Mouse (Mus musculus) thymus, postnatal 4 days (tissue): ENCODE results near the gene Fgd2.
"Not testable (repeated sequence)": the region's sequence is repeated elsewhere in the genome, so short reads cannot be mapped to it uniquely, and the experiment has no call there.

Experiments
- DNase-seq: peaks from one replicate; pipeline ENCODE4 v3.0.0; 2021

Gene Fgd2

DNA sequence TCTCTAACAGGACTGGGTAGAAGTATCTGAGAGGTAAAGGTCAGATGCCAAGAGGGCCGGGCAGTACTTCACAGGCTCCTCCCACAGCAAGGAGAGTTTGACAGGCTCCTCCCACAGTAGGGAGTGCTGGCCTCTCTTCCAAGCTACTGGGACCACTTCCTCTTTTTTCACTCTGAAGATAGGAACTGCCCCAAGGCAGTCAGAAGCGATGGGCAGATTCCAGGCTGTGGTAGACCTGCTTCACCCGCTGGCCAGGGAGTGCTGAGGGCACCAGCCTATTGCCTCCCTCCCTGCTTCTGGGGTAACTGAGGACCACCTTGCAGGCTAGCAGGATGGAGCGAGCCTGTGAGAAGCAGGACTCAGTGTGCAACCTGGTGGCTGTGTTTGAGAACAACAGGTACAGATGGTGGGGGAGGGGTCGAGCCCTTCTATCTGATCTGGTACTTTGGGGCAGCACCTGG, at the start of gene Fgd2:
Gene Fgd2, plus strand, starts transcription at position 154 of the 461 bp plus-strand sequence.
- DNase-seq, result peak; percentile 60

DNA sequence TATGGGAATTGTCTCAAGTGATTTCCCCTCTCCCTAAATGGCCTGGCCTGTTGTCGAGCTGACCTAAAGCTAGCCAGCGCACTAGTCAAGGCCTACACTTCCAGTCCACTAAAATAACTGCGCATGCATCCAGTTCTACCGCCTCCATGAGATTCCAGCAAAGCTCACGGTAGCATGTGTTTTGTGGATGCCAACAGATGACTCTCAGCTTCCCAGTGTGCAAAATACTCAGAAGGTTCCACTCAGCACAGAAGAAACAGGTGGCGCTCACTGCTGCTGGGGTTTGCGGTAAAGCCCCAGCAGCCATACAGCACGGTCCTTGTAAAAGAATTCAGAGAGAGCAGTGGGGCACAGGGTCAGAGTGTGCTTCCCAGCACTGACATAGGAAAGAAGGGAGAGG, 49.1 kb upstream of the Fgd2 start:
- DNase-seq, result no peak

DNA sequence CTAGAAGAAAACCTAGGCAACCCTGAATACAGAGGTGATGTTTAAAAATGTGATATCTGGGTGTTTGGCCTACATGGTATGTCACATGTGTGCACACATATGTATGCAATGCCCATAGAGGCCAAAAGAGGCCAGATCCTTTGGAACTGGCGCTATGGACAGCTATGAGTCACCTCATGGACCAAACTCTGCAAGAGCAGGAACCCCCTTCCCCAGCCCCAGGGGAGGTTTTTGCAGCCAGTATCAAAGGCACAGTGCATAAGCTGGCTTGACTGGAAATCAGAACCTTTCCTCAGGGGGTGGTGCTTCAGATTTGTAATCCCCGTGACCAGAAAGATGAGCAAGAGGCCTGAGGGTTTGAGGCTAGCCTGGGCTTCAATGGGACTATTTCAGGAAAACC, 48.6 kb upstream of the Fgd2 start:
- DNase-seq, result no peak

DNA sequence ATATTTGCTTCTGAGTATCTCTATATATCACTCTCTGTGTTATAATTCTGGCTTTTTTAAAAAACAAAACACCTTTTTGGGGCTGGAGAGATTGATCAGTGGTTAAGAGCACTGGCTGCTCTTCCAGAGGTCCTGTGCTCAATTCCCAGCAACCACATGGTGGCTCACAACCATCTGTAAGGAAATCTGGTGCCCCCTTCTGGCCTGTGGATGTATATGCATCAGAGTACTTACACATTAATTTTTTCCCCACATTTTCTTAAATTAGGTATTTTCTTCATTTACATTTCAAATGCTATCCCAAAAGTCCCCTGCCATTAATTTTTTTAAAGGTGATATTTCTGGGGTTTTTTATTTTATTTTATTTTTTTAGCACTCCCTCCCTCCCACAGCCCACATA, 47.4 kb upstream of the Fgd2 start:
- DNase-seq, result peak; percentile 50

DNA sequence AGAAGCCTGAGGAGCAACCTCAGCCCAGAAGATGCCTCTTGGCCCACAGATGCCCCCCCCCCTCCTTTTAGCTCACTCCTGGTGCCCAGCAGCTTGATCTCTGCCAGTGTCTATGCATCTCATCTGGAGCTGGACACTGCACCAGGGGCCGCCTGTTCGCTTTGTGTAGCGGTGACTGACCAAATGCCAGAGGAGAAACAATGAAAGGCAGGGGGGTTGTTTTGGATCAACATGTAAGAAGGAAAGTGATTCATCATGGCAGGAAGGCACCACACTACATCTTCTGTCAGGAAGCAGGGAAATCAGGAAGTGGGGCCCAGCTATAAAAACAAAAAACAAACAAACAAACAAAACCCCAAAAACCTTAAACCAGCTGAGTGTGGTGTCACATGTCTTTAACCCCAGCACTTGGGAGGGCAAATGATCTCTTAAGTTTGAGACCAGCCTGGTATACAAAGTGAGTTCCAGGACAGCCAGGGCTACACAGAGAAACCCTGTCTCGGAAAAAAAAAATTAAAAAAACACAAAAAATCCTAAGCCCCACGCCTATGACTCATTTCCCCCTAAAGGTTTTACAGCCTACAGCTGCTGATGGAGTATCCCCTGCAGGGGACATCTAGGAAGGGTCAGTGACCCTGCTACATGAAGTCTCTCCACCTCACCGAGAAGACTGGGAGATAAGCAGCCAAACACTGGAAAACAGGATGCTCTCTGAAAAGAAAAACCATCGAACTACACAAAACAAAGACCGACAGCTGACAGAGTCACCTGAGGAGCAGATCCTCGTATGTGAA, 44.8 kb upstream of the Fgd2 start:
- DNase-seq, result no peak

DNA sequence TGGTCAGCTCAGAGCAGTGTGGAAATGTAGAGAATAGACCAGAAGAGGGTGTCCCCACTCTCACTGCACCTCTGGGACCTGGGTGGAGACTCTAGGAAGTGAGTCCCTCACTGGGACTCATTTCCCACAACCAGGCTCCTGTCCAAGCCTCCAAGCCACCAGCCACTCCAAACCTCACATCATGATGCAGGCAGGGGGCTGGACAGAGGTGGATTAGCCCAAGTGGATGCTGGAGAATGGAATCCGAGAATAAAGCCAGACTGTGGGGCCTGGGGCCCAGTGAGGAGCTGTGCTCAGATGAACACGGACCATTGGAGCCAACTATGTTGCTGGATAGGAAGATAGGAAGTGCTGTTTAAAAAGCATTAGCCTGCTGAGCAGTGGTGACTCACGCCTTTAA, 43.8 kb upstream of the Fgd2 start:
- no peak for DNase-seq

DNA sequence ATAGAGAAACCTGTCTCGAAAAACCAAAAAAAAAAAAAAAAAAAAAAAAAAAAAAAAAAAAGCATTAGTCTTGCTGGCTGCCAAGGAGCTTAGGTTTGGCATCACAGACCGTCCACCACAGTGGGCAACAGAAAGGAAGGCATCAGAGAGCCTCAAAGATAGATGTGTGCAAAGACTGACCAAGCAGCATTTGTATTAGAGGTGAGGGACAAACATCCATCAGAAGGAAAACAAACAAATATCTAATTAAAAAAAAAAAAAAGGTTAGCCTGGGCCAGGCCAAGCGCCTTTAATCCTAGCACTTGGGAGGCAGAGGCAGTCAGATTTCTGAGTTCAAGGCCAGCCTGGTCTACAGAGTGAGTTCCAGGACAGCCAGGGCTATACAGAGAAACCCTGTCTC, 43.3 kb upstream of the Fgd2 start, which contains the start of gene Pi16:
Gene Pi16, plus strand, starts transcription at position 301 of the 400 bp plus-strand sequence.
- not testable (repeated sequence) for DNase-seq

DNA sequence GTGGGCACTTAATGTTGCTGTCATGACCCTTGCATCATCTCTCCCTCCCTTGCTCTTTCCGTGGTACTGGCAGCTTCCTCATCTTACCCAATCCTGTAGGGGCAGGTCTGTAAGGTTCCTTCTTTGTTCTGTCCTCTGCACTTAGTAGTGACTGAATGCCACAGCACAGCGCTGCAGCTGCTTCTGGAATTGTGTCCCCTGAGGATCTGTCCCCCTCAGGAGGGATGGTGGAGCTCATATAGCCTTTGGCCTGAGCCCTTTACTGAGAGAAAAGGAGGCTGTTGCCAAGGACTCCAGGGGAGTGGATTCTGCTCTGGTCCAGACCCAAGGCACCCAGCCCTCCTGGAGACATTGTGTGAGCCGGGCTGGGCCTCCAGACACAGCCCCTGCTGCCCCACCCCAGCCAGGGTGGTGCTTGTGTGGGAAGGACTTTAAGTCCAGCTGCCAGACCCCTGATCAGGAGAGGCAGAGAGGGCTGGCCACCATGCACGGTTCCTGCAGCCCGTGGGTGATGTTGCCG, 41.9 kb upstream of the Fgd2 start:
- DNase-seq, result no peak

DNA sequence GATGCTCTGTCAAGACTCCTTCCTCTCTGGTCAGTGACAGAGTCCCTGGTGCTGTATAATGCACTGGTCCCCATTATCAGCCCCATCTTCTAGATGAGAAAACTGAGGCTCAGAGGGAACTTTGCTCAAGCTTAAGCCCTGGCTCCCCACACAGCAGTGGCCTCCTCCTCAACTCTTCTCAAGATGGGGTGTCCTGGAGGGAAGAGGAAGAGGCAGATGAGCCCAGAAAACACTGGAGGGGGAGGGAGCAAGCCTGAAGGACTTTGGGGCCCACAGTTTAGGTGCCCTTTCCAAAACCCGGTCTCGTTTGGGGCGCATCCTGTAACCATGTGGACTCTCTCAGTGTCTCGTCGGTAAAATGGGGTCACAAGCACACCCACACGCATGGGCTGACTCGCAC, 41.2 kb upstream of the Fgd2 start:
- DNase-seq, result no peak

DNA sequence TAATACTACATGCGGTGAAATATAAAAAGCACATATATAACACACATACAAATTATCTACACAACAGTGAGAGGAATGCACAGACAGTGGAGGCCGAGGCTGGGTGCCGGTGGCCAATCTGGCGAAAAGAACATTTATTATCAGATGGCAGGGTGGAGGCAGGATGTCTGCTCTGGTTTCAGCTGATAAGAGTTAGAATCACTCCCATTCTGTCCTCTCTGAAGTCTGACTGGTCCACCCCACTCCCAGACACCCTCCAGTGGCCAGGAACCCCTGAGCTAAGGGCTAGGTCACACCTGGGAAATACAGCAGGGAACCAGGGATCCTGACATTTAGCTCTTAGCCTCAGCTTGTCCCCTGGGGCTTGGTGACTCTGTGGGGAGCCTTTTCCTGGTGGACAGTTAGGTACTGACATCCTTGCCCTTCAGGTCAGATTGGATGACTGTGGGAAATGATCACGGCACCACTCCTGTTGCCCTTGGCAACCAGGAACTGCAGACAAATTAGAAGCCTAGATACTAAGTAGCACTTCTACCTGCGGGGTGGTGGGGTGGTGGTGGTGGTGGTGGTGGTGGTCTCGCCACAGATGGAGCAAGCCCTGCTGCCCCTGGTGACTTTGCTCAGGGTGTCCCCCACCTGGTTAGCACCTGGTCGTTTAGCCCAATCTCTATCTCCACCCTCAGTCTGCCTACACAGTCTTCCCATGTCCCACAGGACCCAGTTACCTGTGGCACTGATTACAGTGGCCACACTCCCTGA, 40.7 kb upstream of the Fgd2 start:
- DNase-seq, result no peak

DNA sequence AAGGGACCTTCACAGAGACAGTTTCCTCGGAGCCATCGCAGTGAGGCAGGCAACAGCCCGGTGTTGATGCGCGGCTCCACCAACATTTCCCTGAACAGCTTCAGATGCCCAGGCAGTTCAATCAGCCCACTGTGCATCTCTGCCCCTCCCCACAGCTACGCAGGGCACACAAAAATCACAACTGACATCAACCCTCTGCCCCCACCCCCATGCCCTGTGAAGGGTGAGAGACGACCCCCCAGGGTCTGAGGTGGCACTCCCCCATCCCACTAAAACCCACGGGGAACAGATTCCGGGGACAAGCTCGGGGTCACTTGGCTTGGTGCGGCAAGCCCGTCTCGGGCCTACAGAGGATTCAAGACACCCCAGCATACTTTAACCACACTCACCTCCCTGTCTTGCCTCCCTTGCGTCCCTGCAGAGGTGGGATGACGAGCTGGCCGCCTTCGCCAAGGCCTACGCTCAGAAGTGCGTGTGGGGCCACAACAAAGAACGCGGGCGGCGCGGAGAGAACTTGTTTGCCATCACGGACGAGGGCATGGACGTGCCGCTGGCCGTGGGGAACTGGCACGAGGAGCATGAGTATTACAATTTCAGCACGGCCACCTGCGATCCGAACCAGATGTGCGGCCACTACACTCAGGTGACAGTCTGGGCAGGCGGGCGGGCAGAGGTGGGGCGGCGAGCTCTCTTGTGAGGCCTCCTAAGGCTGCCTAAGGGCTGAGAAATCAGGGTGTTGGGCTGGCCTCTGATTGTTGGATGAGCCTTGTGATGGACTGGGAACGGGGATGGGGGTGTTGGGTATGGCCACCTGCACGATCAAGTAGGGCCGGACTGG, 38.7 kb upstream of the Fgd2 start:
- DNase-seq, result no peak

DNA sequence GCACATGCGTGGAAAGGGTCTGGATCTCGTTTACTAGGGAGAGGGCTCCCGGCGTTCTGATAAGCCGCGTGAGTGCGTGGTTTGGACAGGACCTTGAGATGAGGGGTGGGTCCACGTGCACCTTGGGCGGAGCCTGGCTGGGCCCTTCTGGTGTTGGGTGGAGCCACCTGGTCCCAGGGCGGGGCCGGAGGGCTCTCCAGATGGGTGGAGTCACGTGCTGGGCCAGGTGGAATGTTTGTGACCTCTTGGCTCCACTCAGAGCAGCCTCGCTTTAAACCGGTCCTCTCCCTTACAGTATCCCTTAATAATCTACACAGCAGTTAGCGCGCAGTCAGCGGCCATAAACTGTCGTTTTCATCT, 38.1 kb upstream of the Fgd2 start:
- no peak for DNase-seq

DNA sequence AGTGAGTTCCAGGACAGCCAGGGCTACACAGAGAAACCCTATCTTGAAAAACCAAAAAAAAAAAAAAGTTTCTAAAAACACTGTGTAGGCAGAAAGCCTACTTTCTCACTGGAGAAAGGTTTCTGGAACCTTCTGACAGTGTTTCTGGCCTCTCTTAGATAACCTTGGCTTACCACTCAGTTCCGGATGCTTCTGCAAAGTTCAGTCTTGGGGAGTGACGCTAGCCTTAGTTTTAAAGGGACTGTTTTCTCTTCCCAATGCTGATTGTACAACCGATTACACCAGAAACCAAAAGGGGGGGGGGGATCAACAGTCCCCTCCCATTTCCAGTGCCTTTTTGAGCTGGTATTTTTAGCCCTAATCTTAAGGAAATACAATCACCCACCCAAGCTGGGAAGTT, 37.1 kb upstream of the Fgd2 start:
- no peak for DNase-seq

DNA sequence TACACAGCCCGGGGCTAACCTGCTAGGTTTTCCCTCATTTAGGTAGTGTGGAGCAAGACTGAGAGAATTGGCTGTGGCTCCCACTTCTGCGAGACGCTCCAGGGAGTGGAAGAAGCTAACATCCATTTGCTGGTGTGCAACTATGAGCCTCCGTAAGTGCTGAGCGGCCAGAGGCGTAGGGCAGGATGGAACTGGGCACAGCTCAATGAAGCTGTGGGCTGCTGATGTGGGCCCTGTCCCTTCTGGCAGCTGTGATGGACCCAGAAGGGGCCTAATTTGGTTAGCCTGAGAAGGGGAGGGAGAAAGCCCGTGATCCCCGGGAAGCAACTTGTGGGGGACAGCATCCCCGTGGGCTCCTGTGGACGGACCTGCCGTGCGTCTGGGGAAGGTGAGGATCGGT, 34.9 kb upstream of the Fgd2 start:
- peak; percentile 7 for DNase-seq

DNA sequence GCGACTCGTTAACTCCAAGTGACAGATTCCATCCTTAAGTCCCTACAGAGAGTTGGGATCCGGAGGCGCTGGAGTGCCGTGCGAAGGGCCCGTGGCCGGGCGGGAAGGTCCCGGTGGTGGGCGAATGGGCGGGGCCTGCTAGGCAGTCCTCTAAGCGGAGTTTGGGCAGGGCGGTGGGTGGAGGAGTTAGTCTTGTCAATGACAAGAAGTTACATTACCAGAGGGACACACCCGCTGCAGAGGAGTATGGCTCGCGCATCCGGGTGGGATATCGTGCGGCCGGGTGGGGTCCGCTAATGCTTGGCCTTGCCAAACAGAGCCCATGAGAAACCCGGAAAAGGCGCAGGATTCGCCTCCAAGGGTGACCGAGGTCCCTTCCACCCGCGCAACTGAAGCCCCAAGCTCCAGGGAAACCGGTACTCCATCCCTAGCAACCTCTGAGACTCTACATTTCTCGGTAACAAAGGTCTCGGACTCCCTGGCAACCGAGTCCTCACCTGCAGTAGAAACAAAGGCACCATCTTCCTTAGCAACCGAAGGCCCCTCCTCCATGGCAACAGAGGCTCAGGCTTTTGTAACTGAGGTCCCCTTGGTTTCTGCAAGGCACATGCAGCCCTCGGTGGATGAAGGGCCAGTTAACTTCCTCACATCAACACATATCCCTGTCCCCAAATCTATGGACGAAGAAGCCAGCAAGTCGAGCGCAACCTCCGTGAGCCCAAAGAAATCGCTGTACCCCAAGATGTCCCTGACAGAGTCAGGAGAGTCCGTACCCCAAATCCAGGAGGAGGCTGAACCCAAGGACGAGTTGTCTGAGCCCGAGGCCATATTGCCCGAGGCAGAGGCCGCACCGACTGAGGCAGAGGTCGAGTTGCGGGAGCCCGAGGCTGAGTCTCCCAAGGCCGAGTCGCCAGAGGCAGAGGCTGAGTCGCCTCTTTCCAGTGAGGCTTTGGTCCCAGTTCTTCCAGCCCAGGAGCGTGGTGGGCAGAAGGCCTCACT, 33.9 kb upstream of the Fgd2 start:
- peak; percentile 17 for DNase-seq

DNA sequence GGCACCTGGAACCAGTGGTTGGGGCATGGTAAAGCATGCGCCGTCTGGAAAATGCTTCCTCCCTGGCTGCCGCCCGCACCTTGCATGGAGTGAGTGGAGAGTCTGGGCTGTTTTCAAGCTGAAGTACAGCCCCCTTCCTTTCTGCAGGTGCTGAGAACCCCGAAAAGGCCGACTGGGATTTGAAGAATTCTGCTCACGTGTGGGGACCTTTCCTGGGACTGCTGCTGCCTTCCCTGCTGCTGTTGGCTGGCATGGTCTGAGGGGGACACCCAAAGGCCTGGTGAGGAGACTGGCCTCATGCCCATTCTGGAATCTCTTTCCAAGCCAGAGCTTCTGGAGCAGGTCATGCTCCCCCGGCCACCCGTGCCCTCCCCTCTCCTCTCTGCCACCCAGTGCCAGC, 33.0 kb upstream of the Fgd2 start:
- peak; percentile 13 for DNase-seq

DNA sequence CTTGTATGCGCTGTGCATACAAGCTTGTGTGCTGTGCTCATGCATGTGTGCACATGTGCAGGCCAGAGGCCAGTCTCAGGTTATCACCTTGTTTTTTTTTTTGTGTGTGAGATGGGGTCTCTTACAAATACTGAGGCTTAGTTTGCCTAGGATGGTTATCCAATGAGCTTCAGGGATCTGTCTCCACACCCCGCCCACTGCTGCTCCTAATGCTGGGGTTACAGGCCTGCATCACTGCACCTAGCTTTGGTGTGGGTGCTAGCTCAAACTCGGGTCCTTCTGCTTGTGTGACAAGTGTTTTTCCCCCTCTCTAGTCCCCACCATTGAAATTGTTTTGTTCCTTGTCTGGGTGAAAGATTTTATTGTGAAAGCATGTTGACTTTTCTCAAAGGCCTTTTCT, 30.5 kb upstream of the Fgd2 start:
- DNase-seq, result peak; percentile 7

DNA sequence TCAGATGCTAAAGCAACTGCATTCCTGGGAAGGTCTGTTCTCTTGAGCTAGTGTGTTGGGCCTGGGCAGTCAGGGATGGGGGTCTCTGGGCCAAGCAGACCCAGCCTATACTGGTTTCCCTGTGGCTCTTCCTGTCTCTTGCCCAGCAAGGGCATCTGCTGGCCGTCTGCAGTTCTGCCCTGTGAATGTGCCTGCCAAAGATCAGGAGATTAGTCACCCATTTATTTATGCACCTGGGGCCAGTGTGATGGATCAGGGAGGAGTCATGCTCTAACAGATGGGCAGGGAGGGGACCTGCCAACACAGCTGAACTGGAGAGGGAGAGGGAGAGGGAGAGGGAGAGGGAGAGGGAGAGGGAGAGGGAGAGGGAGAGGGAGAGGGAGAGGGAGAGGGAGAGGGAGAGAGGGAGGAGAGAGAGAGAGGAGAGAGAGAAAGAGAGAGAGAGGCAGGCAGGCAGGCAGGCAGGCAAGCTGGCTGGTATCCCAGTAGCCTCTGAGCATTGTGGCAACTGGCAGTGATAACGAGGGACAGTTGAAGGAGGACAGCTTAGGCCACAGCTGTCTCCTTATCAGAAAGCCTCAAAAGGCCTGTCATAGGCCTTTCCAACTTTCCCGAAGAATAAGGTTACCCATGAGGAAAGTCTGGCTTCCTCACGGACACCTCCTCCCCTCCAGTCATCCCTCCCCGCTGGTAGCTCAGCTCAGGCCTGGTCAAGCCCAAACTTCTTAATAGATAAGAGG, 29.9 kb upstream of the Fgd2 start:
- DNase-seq, result peak; percentile 8

DNA sequence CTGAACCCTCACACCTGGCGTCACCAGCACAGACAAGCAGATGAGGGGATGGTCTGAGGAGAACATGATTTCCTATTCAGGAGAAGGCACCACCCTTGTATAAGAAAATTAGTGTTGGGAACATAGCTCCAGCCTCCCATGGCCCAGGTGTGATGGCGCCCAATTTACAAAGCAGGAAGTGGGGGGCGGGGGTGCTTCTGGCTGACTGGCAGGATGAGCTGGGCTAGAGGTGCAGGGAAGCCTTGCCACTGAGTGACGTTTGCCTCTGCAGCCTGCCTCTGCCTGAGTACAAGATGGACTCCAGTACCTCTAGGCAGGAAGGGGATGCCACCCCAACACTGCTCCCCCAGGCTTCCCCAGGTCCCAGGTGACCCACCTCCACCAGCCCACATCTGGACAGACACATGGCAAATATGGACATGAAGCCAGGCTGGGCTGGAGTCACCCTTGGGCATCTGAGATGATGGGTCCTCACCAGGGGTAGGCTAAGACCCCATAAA, 28.5 kb upstream of the Fgd2 start:
- peak; percentile 78 for DNase-seq

DNA sequence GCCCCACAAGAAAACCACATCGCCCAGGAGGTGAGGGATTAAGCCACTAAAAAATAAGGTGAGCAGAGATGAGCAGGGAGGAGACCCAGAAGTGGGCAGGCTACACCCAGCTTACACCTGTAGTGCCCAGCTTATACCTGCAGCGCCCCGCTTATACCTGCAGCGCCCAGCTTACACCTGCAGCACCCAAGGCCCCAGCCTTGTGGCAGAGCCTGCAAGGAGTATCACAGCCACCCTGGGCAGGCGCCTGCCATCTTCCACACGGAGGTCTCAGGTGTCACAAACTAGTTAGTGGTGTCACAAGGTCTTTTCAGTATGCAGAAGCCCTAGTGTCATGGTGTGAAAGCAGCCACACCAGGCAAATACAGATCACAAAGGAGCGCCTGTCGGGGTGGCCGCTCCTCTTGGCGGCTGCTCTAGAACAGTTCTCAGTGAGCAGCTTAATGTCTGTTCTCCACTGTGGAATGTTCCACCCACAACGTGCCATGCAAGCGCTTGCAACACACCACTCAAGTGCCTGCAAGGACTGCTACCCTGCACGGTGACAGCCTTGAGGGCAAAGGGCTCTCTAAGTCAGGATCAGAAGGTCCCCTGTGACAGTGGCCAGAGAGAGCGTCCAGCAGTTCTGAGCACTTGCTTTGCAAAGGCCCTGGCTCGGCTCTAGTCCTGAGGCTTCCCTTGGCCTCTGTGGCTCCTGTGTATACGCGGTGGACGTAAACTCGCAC, 24.3 kb upstream of the Fgd2 start:
- DNase-seq, result peak; percentile 12
